Mouse (Mus musculus) midbrain, embryonic 13.5 days (tissue): ENCODE data around the gene Cdkl2. TPM values are rescaled to one million over a fixed set of nuclear protein-coding genes. Genes with fewer than 3 reads are reported as not detected.
A peak's percentile ranks its signal among the peaks of the same experiment; 100 is the strongest.

Experiments
- ATAC-seq: fragments of 200-750 bp; cut with Nextera tagmentation; 2 replicates; pipeline ENCODE4 v1.8.0; 2017; ENCODE audit warnings: mild to moderate bottlenecking, moderate TSS enrichment, moderate library complexity
- H3K27ac ChIP-seq: fragments of 300-500 bp; sonication (generic); 2 replicates; pipeline ENCODE4 v1.5.1; 2015; ENCODE audit warnings: inconsistent platforms, mild to moderate bottlenecking, moderate library complexity
- H3K27me3 ChIP-seq: fragments of 300-500 bp; sonication (generic); 2 replicates; pipeline ENCODE4 v1.6.1; 2015; ENCODE audit warnings: mild to moderate bottlenecking, inconsistent platforms
- H3K36me3 ChIP-seq: fragments of 300-500 bp; sonication (generic); 2 replicates; pipeline ENCODE4 v1.6.1; 2015; ENCODE audit warnings: mild to moderate bottlenecking, inconsistent platforms
- H3K4me1 ChIP-seq: fragments of 300-500 bp; sonication (generic); replicated peaks from 2 replicates; pipeline ENCODE4 v1.6.1; 2015; ENCODE audit warnings: inconsistent platforms
- H3K4me2 ChIP-seq: fragments of 300-500 bp; sonication (generic); replicated peaks from 2 replicates; pipeline ENCODE4 v1.6.1; 2015; ENCODE audit warnings: moderate library complexity, mild to moderate bottlenecking, inconsistent platforms
- H3K4me3 ChIP-seq: fragments of 300-500 bp; sonication (generic); replicated peaks from 2 replicates; pipeline ENCODE4 v1.5.1; 2015; ENCODE audit warnings: mild to moderate bottlenecking, inconsistent platforms
- H3K9ac ChIP-seq: fragments of 300-500 bp; sonication (generic); replicated peaks from 2 replicates; pipeline ENCODE4 v1.6.1; 2015; ENCODE audit warnings: mild to moderate bottlenecking, inconsistent platforms
- H3K9me3 ChIP-seq: fragments of 300-500 bp; sonication (generic); 2 replicates; pipeline ENCODE4 v1.6.1; 2016; ENCODE audit warnings: mild to moderate bottlenecking, inconsistent platforms
- WGBS: fragments of 180-500 bp; shearing (Covaris S2); methylation state at CpG from one replicate; pipeline ENCODE4 v1.1.7; 2015; 5-methylcytosine and 5-hydroxymethylcytosine counted together
- polyA plus RNA-seq: library from polyadenylated mRNA; unstranded; fragments of >200 nt; fragmentation: Nextera tagmentation; extraction: Ambion mirVana; gene quantifications from 2 replicates; pipeline ENCODE4 v1.2.1, GENCODE M21; 2015

Cdkl2 gene
- polyA plus RNA-seq, 1 experiment from 2014 or later = 2.6 TPM

DNA sequence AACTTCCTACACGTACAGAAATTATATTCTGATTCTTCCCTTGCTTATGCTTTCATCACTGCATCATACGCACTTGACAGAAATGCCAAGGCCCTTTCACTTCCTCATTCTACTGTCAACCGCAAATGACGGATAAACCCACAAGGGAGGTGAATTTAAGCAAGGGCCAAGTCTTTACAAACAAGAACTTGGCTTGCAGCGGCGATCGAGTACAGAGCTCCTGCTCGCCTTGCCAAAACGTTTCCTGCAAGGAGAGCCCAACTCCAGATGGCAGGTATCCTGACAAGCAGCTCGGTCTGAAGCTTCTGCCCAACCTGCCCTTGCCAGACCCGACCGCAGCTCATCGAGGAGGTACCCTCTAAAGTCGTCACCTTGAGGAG, 81.4 kb downstream of the Cdkl2 start:
- Histone ChIP-seq H3K27ac (peak overlapping the region; percentile 98), H3K36me3 (peaks cover 5% of the 10 kb centered on the region), H3K27me3 (no peaks in the 10 kb centered on the region), H3K4me1 (peaks cover 34% of the 10 kb centered on the region), H3K9ac (peak overlapping the region; percentile 85), H3K9me3 (no peaks in the 10 kb centered on the region), H3K4me3 (peak overlapping the region; percentile 78), H3K4me2 (peak overlapping the region; percentile 72)
- WGBS = 1% methylated on average over 14 of the region's 14 CpGs
- ATAC-seq = no peak

GRCm38 (mm10) chr5:91961370-91961769, 82.3 kb downstream of the Cdkl2 start:
- Histone ChIP-seq H3K4me2 (peak overlapping the region; percentile 72), H3K27me3 (no peaks in the 10 kb centered on the region), H3K9me3 (no peaks in the 10 kb centered on the region), H3K4me1 (peaks cover 34% of the 10 kb centered on the region), H3K36me3 (peaks cover 13% of the 10 kb centered on the region), H3K4me3 (peak overlapping the region; percentile 78), H3K27ac (no peak overlapping the region), H3K9ac (peak overlapping the region; percentile 85)
- ATAC-seq = no peak
- WGBS = 92% methylated on average over 1 of the region's 1 CpGs

GRCm38 (mm10) chr5:91960606-91961254, 83.0 kb downstream of the Cdkl2 start:
- Histone ChIP-seq H3K27ac (no peak overlapping the region), H3K4me3 (no peak overlapping the region), H3K36me3 (peaks cover 13% of the 10 kb centered on the region), H3K9ac (peak overlapping the region; percentile 85; the same call in 1 of the 2 replicates), H3K4me1 (peaks cover 34% of the 10 kb centered on the region), H3K27me3 (no peaks in the 10 kb centered on the region), H3K4me2 (peak overlapping the region; percentile 72), H3K9me3 (no peaks in the 10 kb centered on the region)
- no peak for ATAC-seq
- 84% methylated on average over 3 of the region's 3 CpGs for WGBS

DNA sequence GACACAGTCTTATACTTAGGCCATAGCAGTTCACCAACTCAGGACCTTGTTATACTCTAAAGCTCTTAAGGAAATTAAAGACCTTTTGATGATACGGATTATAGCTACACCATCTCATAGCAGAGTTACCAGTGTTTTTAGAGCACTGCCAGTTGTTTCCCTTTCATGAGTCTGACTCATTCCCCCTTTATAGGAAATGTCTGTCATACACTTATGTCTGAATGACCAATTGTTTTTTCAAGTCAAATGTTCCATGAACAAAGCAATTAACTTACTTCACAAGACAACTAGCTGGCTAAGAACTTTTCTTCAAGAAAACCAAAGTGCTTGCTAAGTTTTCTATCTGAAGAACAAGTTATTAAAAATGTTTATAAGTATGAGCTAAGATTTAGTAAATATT, 83.7 kb downstream of the Cdkl2 start:
- peaks cover 34% of the 10 kb centered on the region for H3K4me1 ChIP-seq
- H3K4me2 ChIP-seq = no peak overlapping the region
- no peaks in the 10 kb centered on the region for H3K9me3 ChIP-seq
- H3K27me3 ChIP-seq = no peaks in the 10 kb centered on the region
- ATAC-seq = no peak
- peaks cover 14% of the 10 kb centered on the region for H3K36me3 ChIP-seq
- H3K9ac ChIP-seq = no peak overlapping the region
- H3K4me3 ChIP-seq = no peak overlapping the region
- 88% methylated on average over 1 of the region's 1 CpGs for WGBS
- no peak overlapping the region for H3K27ac ChIP-seq

- H3K9ac ChIP-seq = no peak overlapping the region
- H3K36me3 ChIP-seq = peaks cover 18% of the 10 kb centered on the region
- no peaks in the 10 kb centered on the region for H3K9me3 ChIP-seq
- peaks cover 34% of the 10 kb centered on the region for H3K4me1 ChIP-seq
- ATAC-seq = no peak
- no peaks in the 10 kb centered on the region for H3K27me3 ChIP-seq
- no peak overlapping the region for H3K27ac ChIP-seq
- 90% methylated on average over 1 of the region's 1 CpGs for WGBS
- H3K4me3 ChIP-seq = no peak overlapping the region
- no peak overlapping the region for H3K4me2 ChIP-seq
Measured at GRCm38 (mm10) chr5:91959096-91959495, 84.6 kb downstream of the Cdkl2 start.

GRCm38 (mm10) chr5:91956991-91957760, 86.5 kb downstream of the Cdkl2 start:
- WGBS = 96% methylated on average over 3 of the region's 3 CpGs
- Histone ChIP-seq H3K4me2 (no peak overlapping the region), H3K9ac (no peak overlapping the region), H3K36me3 (peaks cover 32% of the 10 kb centered on the region), H3K4me3 (no peak overlapping the region), H3K27ac (no peak overlapping the region), H3K9me3 (no peaks in the 10 kb centered on the region), H3K27me3 (no peaks in the 10 kb centered on the region), H3K4me1 (peaks cover 27% of the 10 kb centered on the region)
- no peak for ATAC-seq

Other genes starting within 250 kb of the Cdkl2 start
- gene Rchy1, start 80.8 kb downstream of the Cdkl2 start, polyA plus RNA-seq = 77.8 and 77.9 TPM in 2 replicates
- not detected in 2 replicates for gene Odaph, start 56.4 kb downstream of the Cdkl2 start, polyA plus RNA-seq
- gene G3bp2, start 39.8 kb upstream of the Cdkl2 start, polyA plus RNA-seq = 371 and 409 TPM in 2 replicates
- gene Uso1, start 94.1 kb upstream of the Cdkl2 start, polyA plus RNA-seq = 50.2 and 50.3 TPM in 2 replicates
- gene U90926, start 171.5 kb upstream of the Cdkl2 start, polyA plus RNA-seq = not detected in 2 replicates
- gene Ppef2, start 212.4 kb upstream of the Cdkl2 start, polyA plus RNA-seq = 0.38 and 0.48 TPM in 2 replicates
- gene Naaa, start 234.3 kb upstream of the Cdkl2 start, polyA plus RNA-seq = 9.1 and 10.4 TPM in 2 replicates